Comparison of ENCODE assay signal across 17 mouse cellular contexts in the genomic region with DNA sequence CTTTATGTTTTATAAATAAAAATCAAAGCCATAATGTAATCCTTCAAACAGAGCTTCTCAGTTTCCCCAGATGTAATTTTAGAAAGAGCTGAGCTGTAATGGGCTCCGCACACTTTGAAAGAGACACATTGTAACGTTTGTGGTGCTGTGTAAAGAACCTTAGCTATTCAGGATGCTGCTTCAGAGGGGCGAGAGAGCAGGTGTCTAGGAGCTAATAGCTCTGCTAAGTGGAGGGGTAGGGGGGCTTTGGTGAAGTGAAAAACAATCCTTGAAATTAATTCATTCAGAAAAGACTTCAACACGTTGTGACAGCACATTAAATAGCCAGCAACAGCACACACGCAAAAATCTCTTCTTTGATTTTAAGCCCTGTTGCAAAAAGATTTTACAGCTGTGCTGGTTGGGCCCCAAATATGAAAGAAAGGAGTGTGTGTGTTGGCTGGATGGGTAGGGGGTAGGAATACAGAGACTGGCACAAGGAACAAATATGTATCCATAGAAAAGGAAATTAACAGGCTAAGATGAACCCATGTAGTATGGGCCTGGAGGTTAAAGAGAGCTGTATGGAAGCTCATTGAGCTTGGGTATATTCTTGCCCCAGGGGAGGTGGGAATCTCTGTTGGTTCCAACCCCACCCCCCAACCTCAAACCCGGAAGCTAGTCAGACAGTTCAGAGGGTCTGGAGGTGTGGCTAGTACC.
A peak's percentile ranks its signal among the peaks of the same experiment; 100 is the strongest.
DNase-seq lines count a peak whose midpoint lies in the region; ATAC-seq and TF ChIP-seq lines count a peak whose summit lies in the region.
"Had no signal": no experiment of that assay in that cellular context is flagged by ENCODE, and none has a peak within 500 bp of the region (broad histone marks: within the 10 kb centered on the region; RNA-seq: fewer than 3 reads in every experiment).

No protein-coding gene starts in this region.

- H3K27me3 ChIP-seq in forebrain, embryonic 13.5 days = no peaks in the 10 kb centered on the region
- H3K27me3 ChIP-seq in hindbrain, embryonic 14.5 days (ENCODE audit: control insufficient read depth, insufficient read depth, low read length) = no peaks in the 10 kb centered on the region
- no peaks in the 10 kb centered on the region for H3K27me3 ChIP-seq in midbrain, embryonic 15.5 days (replicated peaks)
- no peaks in the 10 kb centered on the region for H3K27me3 ChIP-seq in intestine, postnatal 0 days (replicated peaks; ENCODE audit: control insufficient read depth, insufficient read depth, low read length)
- H3K27me3 ChIP-seq in liver, postnatal 0 days (ENCODE audit: insufficient read depth, low read length) = no peaks in the 10 kb centered on the region
- H3K27me3 ChIP-seq: heart, embryonic 13.5 days; intestine, embryonic 15.5 days had no signal

- H3K27ac ChIP-seq in forebrain, embryonic 13.5 days = peak overlapping the region; percentile 58
- peak overlapping the region; percentile 58; the same call in 1 of the 2 replicates for H3K27ac ChIP-seq in hindbrain, embryonic 14.5 days
- H3K27ac ChIP-seq in midbrain, embryonic 15.5 days = peak overlapping the region; percentile 68
- H3K27ac ChIP-seq in intestine, postnatal 0 days (ENCODE audit: low read depth, low read length) = no peak overlapping the region
- no peak overlapping the region for H3K27ac ChIP-seq in liver, postnatal 0 days (ENCODE audit: low read depth)
- H3K27ac ChIP-seq: heart, embryonic 13.5 days; intestine, embryonic 15.5 days; kidney, postnatal 0 days; liver, embryonic 14.5 days had no signal

- WGBS in forebrain, embryonic 13.5 days = 22% methylated on average over 6 of the region's 6 CpGs
- 44% methylated on average over 6 of the region's 6 CpGs for WGBS in hindbrain, embryonic 14.5 days
- 26% methylated on average over 6 of the region's 6 CpGs for WGBS in midbrain, embryonic 15.5 days
- WGBS in intestine, postnatal 0 days = 67% methylated on average over 6 of the region's 6 CpGs
- 63% methylated on average over 6 of the region's 6 CpGs for WGBS in liver, postnatal 0 days (ENCODE audit: insufficient replicate concordance)

- H3K4me3 ChIP-seq in forebrain, embryonic 13.5 days = no peak overlapping the region
- H3K4me3 ChIP-seq in hindbrain, embryonic 14.5 days (replicated peaks; ENCODE audit: low read length) = no peak overlapping the region
- H3K4me3 ChIP-seq in midbrain, embryonic 15.5 days = no peak overlapping the region
- H3K4me3 ChIP-seq in intestine, postnatal 0 days (ENCODE audit: low read depth, low read length) = no peak overlapping the region
- no peak overlapping the region for H3K4me3 ChIP-seq in liver, postnatal 0 days (ENCODE audit: low read depth, low read length)
- H3K4me3 ChIP-seq: heart, embryonic 13.5 days; intestine, embryonic 15.5 days had no signal

- no peaks in the 10 kb centered on the region for H3K36me3 ChIP-seq in forebrain, embryonic 13.5 days (ENCODE audit: poor library complexity, severe bottlenecking)
- H3K36me3 ChIP-seq in hindbrain, embryonic 14.5 days (replicated peaks; ENCODE audit: control insufficient read depth, insufficient read depth) = no peaks in the 10 kb centered on the region
- no peaks in the 10 kb centered on the region for H3K36me3 ChIP-seq in midbrain, embryonic 15.5 days (replicated peaks)
- no peaks in the 10 kb centered on the region for H3K36me3 ChIP-seq in intestine, postnatal 0 days (ENCODE audit: control insufficient read depth, insufficient read depth)
- H3K36me3 ChIP-seq in liver, postnatal 0 days (replicated peaks; ENCODE audit: insufficient read depth, low read length) = no peaks in the 10 kb centered on the region
- H3K36me3 ChIP-seq: G1E; heart, embryonic 13.5 days; intestine, embryonic 15.5 days had no signal

- no peak overlapping the region; the same call in 1 of the 2 replicates for H3K9ac ChIP-seq in forebrain, embryonic 13.5 days
- no peak overlapping the region for H3K9ac ChIP-seq in hindbrain, embryonic 14.5 days
- no peak overlapping the region for H3K9ac ChIP-seq in midbrain, embryonic 15.5 days
- H3K9ac ChIP-seq in intestine, postnatal 0 days (ENCODE audit: low read depth, low read length) = no peak overlapping the region
- H3K9ac ChIP-seq in liver, postnatal 0 days (replicated peaks) = no peak overlapping the region
- H3K9ac ChIP-seq: heart, embryonic 13.5 days; intestine, embryonic 15.5 days; liver, embryonic 14.5 days had no signal

- peak; percentile 34 for DNase-seq in heart, adult 11 months
- no peak for DNase-seq in heart, adult 8-10 months (ENCODE audit: low spot score)
- DNase-seq in hindbrain, embryonic 14.5 days (ENCODE audit: low spot score) = no peak
- no peak for DNase-seq in liver, postnatal 0 days
- DNase-seq in thymus, postnatal 0 days (ENCODE audit: low spot score) = no peak
- DNase-seq: adrenal gland, postnatal 10 days; layer of hippocampus, postnatal 36 days; thymus, postnatal 14 days had no signal

- no peaks in the 10 kb centered on the region for H3K9me3 ChIP-seq in forebrain, embryonic 13.5 days (replicated peaks)
- H3K9me3 ChIP-seq in hindbrain, embryonic 14.5 days (ENCODE audit: control insufficient read depth, low read length) = no peaks in the 10 kb centered on the region
- H3K9me3 ChIP-seq in midbrain, embryonic 15.5 days = no peaks in the 10 kb centered on the region
- no peaks in the 10 kb centered on the region for H3K9me3 ChIP-seq in intestine, postnatal 0 days (ENCODE audit: control insufficient read depth)
- no peaks in the 10 kb centered on the region for H3K9me3 ChIP-seq in liver, postnatal 0 days (ENCODE audit: low read length)
- H3K9me3 ChIP-seq: G1E; heart, embryonic 13.5 days; intestine, embryonic 15.5 days had no signal

- H3K4me2 ChIP-seq in forebrain, embryonic 13.5 days = no peak overlapping the region
- H3K4me2 ChIP-seq in hindbrain, embryonic 14.5 days (replicated peaks) = no peak overlapping the region
- H3K4me2 ChIP-seq in midbrain, embryonic 15.5 days = no peak overlapping the region
- H3K4me2 ChIP-seq in intestine, postnatal 0 days (replicated peaks; ENCODE audit: low read depth) = no peak overlapping the region
- H3K4me2 ChIP-seq in liver, postnatal 0 days (ENCODE audit: low read depth, low read length) = no peak overlapping the region
- H3K4me2 ChIP-seq: heart, embryonic 13.5 days; intestine, embryonic 15.5 days had no signal

- no peak for TF ChIP-seq EP300 in liver, postnatal 0 days (IDR thresholded peaks at IDR 0.05; ENCODE audit: low read depth)

- peak; percentile 81 for ATAC-seq in forebrain, embryonic 13.5 days
- ATAC-seq in hindbrain, embryonic 14.5 days (ENCODE audit: low FRiP score) = 0 out of 2 replicates have a peak, but pooled peaks have one; percentile 36
- ATAC-seq in midbrain, embryonic 15.5 days (replicated peaks) = peak; percentile 72
- no peak for ATAC-seq in intestine, postnatal 0 days
- ATAC-seq in liver, postnatal 0 days = no peak
- ATAC-seq: activated CD4-positive, CD25-positive, alpha-beta regulatory T cell, adult 4 months; intestine, embryonic 15.5 days had no signal

- H3K4me1 ChIP-seq in forebrain, embryonic 13.5 days = peaks cover 16% of the 10 kb centered on the region
- no peaks in the 10 kb centered on the region for H3K4me1 ChIP-seq in hindbrain, embryonic 14.5 days (replicated peaks; ENCODE audit: control insufficient read depth, insufficient read depth, low read length)
- H3K4me1 ChIP-seq in midbrain, embryonic 15.5 days = peaks cover 11% of the 10 kb centered on the region
- no peaks in the 10 kb centered on the region for H3K4me1 ChIP-seq in intestine, postnatal 0 days (replicated peaks; ENCODE audit: control insufficient read depth, insufficient read depth, low read length)
- no peaks in the 10 kb centered on the region for H3K4me1 ChIP-seq in liver, postnatal 0 days (ENCODE audit: insufficient read depth)
- H3K4me1 ChIP-seq: heart, embryonic 13.5 days; intestine, embryonic 15.5 days had no signal

- no peak for TF ChIP-seq CTCF in intestine, postnatal 0 days (IDR thresholded peaks at IDR 0.05; ENCODE audit: low read depth)
- no peak for TF ChIP-seq CTCF in liver, postnatal 0 days (IDR thresholded peaks at IDR 0.05; ENCODE audit: low read depth)

Comparison
In these comparisons a context has a peak if more than half of its experiments do, and no peak if none do; other contexts are left out.
1. ATAC-seq: peak in forebrain, embryonic 13.5 days (single experiment), hindbrain, embryonic 14.5 days (single experiment) and midbrain, embryonic 15.5 days (single experiment); none in intestine, postnatal 0 days (single experiment) and liver, postnatal 0 days (single experiment).
2. H3K27ac ChIP-seq: peak in forebrain, embryonic 13.5 days (single experiment), hindbrain, embryonic 14.5 days (single experiment) and midbrain, embryonic 15.5 days (single experiment); none in intestine, postnatal 0 days (single experiment) and liver, postnatal 0 days (single experiment).